Mouse (Mus musculus): ENCODE measurements around the gene Ssbp4.

The Ssbp4 gene

DNA sequence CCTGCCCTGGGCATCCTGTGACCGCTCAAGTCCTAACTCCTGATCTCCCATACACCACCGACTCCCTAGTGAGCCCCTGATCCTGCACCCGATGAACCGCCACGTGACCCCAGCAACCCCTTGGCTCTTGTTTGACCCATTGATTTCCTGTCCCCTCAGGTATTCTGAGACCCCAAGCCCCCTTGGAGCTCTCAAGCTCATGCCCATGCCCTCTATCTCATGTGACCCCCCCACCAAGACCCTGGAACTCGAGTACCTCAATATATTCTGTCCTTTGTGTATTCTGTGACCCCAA is 1.1 kb downstream of the Ssbp4 start:
- peak in 1 of 2 experiments; percentile 10 for DNase-seq (ENCODE audit: low spot score in 2 of 2)

GRCm38 (mm10) chr8:70606780-70607602 is 1.7 kb downstream of the Ssbp4 start:
- DNase-seq (ENCODE audit: low spot score in 2 of 2) = peak in 1 of 2 experiments; percentile 11

DNA sequence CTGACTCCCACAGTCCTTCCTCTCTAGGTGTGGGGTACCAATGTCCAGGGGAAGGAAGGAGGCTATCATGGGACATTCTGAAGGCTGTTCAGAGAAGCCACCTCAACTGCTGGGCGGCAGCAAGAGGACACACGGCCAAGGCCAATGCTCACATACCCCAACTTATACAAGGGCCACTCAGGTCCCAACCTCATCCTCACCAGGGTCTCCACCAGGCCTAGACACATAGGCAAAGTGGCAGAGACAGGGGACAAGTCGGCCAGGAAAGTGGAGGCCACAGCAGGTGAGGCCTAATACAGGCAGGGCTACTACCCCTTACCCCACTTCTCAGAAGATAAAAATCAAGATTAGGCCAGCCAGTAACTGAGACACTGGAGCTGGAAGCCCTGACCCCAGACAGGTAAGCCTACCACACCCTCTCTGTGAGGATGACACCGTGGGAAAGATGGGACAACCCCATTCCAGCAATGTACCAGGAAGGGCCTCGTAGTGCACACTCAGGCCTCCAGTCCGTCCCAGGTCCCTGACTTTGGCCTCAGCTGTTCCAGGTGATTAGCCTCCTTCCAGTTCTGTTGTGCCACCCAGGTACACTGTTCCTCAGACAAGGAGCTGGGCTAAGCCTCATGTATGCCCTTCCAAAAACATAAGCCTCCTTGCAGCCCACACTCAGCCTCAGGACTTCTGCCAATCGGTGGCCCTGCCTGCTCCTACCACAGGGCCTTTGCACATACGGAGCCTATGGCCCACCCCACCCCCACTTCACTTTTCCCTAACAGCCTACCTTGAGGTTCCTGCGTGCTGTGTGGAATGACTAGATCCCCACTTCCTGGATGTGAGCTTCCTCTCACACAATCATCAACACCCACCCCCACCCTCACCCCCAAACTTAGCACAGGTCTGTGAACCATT is 2.5 kb downstream of the Ssbp4 start:
- DNase-seq (ENCODE audit: low spot score in 2 of 2) = no peak

GRCm38 (mm10) chr8:70604558-70604957 is 4.1 kb downstream of the Ssbp4 start:
- DNase-seq (ENCODE audit: low spot score in 2 of 2) = no peak

GRCm38 (mm10) chr8:70602139-70602811 is 6.4 kb downstream of the Ssbp4 start:
- no peak for DNase-seq (ENCODE audit: low spot score in 2 of 2)

GRCm38 (mm10) chr8:70601271-70601649 is 7.4 kb downstream of the Ssbp4 start:
- DNase-seq (ENCODE audit: low spot score in 2 of 2) = peak; percentile 86 to 87

DNA sequence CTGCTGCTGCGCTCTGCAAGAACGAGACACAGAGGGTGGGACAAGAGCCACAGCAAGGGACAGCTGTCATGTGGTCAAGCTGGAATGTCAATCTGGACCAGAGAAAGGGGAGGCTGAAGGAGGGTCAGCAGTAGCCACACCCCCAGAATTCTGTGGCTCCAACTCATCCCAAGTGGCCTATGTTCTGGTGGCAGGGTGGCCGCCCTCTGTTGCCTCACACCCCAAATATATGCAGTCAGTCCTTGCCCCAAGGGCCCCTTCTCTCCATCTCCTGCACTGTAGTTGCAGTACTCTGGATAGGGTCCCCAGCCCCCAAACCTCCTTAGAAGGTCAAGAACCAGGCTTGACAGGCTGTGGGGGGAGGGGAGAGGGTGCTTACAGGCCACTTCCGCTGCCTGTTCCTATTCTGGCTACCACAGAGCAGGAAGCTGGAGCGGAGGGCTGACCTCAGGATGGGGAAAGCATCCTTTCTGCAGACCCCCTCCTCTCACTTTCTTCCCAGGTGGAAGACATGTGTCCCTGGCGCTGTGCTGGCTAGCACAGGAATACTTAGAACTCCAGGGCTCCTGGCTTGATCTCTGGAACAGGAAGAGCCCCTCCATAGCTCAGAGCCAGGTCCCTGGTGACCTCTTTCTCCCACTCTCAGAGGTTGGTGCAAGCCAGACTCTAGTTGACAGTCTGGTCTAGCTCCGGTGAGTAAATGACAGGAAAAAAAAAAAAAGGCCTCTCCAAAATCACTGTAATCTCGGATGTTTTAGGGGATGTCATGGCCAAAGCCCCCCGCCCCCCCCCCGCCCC is 8.0 kb downstream of the Ssbp4 start:
- DNase-seq (ENCODE audit: low spot score in 2 of 2) = no peak

GRCm38 (mm10) chr8:70599507-70600290 is 9.0 kb downstream of the Ssbp4 start:
- DNase-seq (ENCODE audit: low spot score in 2 of 2) = no peak

GRCm38 (mm10) chr8:70598722-70599121 is 9.9 kb downstream of the Ssbp4 start:
- DNase-seq (ENCODE audit: low spot score in 2 of 2) = peak in 1 of 2 experiments; percentile 36

DNA sequence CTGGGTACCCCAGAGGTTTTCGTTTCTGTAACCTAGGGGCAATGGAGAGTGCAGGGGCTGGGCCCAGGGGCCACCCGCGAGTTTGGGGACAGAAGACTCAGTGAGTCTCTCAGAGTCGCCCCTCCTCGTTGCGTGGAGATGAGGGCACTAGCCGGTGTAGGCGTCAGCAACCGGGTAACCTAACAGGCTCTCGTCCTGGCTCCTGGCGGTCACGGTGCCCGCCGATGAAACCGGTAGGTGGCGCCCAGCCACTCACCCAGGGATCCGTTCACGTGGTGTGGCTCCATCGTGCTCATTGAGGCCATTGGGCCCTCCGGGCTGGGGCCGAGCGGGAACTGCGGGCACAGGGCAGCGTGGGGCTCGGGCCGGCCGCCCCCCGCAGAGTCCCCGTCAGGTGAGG is 10.4 kb downstream of the Ssbp4 start:
- DNase-seq (ENCODE audit: low spot score in 2 of 2) = peak; percentile 84 to 89

GRCm38 (mm10) chr8:70597417-70598272 is 11.0 kb downstream of the Ssbp4 start:
- no peak for DNase-seq (ENCODE audit: low spot score in 2 of 2)

GRCm38 (mm10) chr8:70596775-70597416 is 11.8 kb downstream of the Ssbp4 start:
- no peak for DNase-seq (ENCODE audit: low spot score in 2 of 2)

DNA sequence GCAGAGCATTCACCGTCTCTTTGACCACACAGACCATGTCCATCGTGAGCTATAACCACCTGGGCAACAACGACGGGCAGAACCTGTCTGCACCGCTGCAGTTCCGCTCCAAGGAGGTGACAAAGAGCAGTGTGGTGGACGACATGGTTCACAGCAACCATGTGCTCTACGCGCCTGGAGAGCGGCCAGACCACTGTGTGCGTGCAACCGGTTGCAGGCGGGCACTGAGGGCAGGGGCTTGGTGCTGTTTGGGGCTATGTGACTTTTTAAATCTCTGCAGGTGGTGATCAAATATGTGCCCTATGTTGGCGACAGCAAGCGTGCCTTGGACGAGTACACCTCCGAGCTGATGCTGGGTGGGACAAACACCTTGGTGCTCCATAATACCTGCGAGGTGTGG is 12.5 kb downstream of the Ssbp4 start:
- no peak for DNase-seq (ENCODE audit: low spot score in 2 of 2)

DNA sequence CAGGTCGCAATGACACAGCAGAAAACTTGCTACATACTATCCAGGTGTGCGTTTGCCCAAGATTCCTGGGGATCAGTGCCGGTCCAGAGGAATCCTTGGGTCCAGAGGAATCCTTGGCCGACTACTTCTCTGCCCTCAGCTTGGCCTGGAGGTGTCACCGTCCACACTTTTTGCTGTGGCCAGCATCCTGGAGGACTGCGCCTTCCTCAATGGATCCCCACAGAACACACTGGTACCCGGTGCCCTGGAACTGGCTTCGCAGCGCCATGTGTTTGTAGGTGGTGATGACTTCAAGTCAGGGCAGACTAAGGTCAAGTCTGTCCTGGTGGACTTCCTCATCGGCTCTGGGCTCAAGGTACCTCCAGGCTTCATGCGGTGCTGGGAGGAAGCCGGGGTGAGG is 12.9 kb downstream of the Ssbp4 start:
- DNase-seq (ENCODE audit: low spot score in 2 of 2) = no peak

- DNase-seq (ENCODE audit: low spot score in 2 of 2) = no peak
Measured at GRCm38 (mm10) chr8:70594621-70595564, 13.8 kb downstream of the Ssbp4 start.

GRCm38 (mm10) chr8:70593961-70594609 is 14.6 kb downstream of the Ssbp4 start, which contains the start of gene Isyna1:
TSS of gene Isyna1 (plus strand) at chr8:70594373.
- peak; percentile 70 to 76 for DNase-seq (ENCODE audit: low spot score in 2 of 2)

DNA sequence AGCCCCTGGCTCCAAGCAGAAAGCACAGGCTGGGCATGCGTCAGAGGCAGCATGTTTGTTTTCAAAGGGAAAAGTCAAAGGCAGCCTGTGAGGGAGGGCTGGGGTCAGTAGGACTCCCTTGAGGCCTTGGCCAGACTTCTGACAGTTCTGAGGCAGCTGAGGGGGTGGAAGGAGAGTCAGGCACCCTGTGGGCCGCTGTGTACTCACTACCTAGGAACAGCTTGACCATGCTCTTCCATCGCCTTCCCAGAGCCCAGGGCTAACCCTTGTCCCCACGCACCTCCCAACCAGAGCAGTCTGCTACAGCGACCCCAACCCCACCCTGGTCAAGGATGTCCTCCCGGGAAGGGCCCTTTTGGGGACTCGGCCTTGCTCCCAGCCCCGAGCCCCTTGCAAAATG is 15.5 kb downstream of the Ssbp4 start:
- no peak for DNase-seq (ENCODE audit: low spot score in 2 of 2)

All from right cerebral cortex, adult 2 months (tissue).